Mouse (Mus musculus): ENCODE data around the gene Gtf2h2.

- TF ChIP-seq CTCF (IDR thresholded peaks at IDR 0.05; ENCODE audit: control insufficient read depth, insufficient read depth, insufficient read length), result no peak
- TF ChIP-seq MYOG (IDR thresholded peaks at IDR 0.05; ENCODE audit: control insufficient read depth, extremely low read depth, insufficient read length), result no peak
- TF ChIP-seq CEBPB (IDR thresholded peaks at IDR 0.05; ENCODE audit: low read depth), result no peak
- TF ChIP-seq MAX (IDR thresholded peaks at IDR 0.05), result no peak
- no peak for TF ChIP-seq MYOD1 (IDR thresholded peaks at IDR 0.05; ENCODE audit: control insufficient read depth, insufficient read length, low read depth)
- TF ChIP-seq USF1 (IDR thresholded peaks at IDR 0.05; ENCODE audit: low read depth), result no peak
Measured at GRCm38 (mm10) chr13:100483610-100484009, 8.8 kb downstream of the Gtf2h2 start.

Measured in C2C12 (cell line).